Mouse (Mus musculus): Measurements from ENCODE around the gene Gtf2f1.

The Gtf2f1 gene

DNA sequence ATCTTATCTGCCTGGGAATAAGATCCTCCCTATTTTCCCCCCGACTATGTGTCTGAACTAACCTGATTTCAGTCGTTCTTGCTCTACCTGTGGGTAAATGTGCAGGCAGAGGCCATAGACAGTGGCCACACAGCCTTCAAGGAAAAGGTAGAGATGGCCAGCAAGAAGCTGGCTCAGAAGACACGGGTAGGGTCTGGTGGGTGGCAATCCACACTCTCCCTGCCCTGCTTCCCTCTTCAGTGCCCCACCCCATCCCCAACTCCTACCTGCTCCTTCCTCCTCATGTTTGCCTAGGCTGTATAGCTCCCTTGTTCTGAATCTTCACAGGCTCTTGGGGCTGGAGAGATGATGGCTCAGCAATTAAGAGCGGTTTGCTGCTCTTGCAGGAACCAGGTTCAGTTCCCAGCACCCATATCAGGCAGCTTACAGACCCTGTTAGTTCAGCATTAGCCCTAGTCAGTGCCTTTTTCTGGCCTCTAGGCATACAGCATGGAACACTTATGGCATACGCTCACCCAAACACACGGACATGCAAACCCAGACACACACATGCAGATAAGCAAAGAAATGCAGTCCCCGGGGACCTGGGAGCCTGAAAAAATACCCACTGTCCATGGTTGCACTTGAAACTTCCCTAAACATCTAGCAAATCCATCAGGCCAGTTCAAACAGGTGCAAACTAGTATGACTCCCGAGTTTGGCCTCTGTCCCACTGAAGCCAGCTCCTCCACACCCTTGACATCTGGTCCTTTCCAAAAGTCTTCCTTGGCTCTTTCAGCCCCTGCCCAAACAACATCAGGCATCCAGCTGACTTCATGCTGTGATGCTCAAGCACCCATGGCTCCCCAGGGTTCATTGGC, 34.3 kb downstream of the Gtf2f1 start:
- DNase-seq (ENCODE audit: low read depth, low spot score): no peak

DNA sequence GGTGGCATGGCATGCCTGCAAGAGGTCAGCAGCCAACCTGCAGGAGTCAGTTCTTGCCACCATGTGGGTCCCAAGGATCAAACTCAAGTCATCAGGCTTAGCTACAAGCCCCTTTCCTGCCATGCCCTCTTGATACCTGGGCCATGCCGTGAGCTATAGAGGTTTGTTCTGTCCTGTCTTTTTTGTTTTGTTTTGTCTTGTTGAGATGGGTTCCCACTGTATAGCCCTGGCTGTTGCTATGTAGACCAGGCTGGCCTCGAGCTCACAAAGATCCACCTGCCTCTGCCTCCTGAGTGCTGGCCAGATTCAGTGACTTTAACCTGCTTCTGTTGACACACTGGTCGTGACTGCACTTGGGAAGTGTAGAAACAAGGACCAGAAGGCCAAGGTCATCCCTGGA, 35.7 kb downstream of the Gtf2f1 start:
- no peak for DNase-seq (ENCODE audit: low read depth, low spot score)

GRCm38 (mm10) chr17:56974708-56975240, 36.3 kb downstream of the Gtf2f1 start:
- no peak for DNase-seq (ENCODE audit: low read depth, low spot score)

- DNase-seq (ENCODE audit: low read depth, low spot score): no peak
Measured at GRCm38 (mm10) chr17:56973956-56974707, 37.0 kb downstream of the Gtf2f1 start.

GRCm38 (mm10) chr17:56970081-56970480, 41.0 kb downstream of the Gtf2f1 start:
- DNase-seq (ENCODE audit: low read depth, low spot score): no peak

- no peak for DNase-seq (ENCODE audit: low read depth, low spot score)
Measured at GRCm38 (mm10) chr17:56969321-56969720, 41.8 kb downstream of the Gtf2f1 start.

DNA sequence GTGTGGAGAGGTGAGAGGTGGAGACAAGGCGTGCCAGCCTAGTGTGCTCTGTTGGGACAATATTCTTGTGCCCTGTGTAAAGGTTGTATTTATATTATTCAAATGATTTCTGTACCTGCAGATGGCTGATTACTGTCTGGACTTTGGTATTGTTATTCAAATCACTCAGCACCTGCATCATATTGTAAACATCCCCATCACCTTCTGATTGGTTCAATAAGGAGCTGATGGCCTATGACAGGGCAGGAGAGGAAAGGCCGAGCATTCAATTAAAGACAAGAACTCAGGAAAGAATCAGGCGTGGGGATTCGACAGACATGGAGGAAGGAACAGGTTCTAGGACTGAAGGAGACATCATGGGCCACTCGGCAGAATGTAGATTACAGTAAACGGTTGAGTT, 47.4 kb downstream of the Gtf2f1 start:
- no peak for DNase-seq (ENCODE audit: low read depth, low spot score)

DNA sequence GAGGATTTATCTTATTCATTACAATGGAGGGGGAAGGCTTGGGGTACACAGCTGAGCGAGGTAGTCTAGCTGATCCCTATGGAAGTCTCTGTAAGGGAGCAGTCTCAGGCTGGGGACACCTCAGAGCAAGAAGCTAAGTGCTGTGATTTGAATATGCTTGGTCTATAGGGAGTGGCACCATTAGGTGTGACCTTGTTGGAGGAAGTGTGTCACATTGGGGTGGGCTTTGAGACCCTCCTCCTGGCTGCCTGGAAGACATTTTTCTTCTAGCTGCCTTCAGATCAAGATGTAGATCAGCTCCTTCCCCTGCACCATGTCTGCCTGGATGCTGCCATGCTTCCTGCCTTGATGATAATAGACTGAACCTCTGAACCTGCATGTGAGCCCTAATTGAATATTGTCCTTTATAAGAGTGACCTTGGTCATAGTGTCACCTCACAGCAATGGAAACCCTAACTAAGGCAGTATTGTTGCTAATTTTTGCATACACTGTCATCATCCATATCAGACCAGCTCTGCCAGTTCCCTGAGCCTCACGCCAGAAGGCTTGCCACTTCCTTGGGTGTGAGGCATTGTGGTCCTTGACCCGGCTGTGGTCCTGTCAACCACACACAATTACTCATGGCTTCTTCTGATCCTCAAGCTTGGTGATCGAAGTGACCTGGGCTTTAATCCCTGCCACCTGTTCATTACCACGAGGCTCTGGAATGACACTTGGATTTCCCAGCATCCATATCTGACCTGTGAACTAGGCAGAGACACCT, 48.3 kb downstream of the Gtf2f1 start:
- no peak for DNase-seq (ENCODE audit: low read depth, low spot score)

DNA sequence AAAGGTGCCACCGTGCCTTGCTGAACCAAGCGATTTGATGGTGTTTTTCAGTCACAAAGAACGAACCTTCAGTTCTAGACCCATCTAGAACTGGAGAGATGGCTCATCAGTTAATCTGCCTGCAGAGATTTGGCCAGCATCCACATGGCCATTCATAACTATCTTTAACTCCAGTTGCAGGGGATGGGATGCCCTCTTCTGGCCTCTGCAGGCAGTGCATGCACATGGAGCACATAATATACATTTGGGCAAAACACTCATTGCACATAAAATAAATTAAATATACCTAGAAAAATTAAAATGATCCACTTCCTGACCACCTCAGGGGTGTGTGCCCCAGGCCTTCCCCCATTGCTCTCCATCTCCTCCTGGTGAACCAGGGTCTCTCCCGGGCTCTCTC, 49.2 kb downstream of the Gtf2f1 start:
- no peak for DNase-seq (ENCODE audit: low read depth, low spot score)

GRCm38 (mm10) chr17:56958667-56959066, 52.4 kb downstream of the Gtf2f1 start:
- DNase-seq (ENCODE audit: low read depth, low spot score): no peak

- peak; percentile 47 for DNase-seq (ENCODE audit: low read depth, low spot score)
Measured at GRCm38 (mm10) chr17:56957763-56958429, 53.2 kb downstream of the Gtf2f1 start.

GRCm38 (mm10) chr17:56954871-56955270, 56.2 kb downstream of the Gtf2f1 start:
- no peak for DNase-seq (ENCODE audit: low read depth, low spot score)
